Mouse (Mus musculus): ENCODE results near the gene Mapt. TPM values are rescaled to one million over a fixed set of nuclear protein-coding genes. Genes with fewer than 3 reads are reported as not detected.
"Not testable (repeated sequence)": the region's sequence is repeated elsewhere in the genome, so short reads cannot be mapped to it uniquely, and the experiment has no call there.

Mapt gene
- polyA plus RNA-seq, 1 experiment from 2014 or later, result 235 TPM

DNA sequence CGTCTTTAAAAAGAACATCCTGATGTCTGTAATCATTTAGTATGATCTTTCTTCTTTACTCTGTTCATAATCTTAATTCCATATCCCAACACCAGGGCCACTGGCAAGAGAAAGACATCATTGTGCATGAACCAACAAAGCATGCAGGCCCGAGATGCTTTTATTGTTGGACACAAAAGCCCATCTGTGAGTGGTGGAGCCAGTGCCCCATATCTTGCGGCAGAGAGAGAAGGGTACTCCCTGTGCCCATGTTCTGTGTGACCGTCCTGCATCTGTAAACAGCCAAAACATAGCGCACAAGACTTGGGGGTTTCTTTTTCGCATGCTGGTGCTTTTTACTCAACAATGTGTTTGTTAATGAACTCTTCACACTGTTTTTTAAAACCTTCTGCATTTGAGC lies 19.9 kb upstream of the Mapt start:
- Histone ChIP-seq H3K4me2 (replicated peaks) (no peak overlapping the region), H3K27me3 (no peaks in the 10 kb centered on the region), H3K9me3 (replicated peaks) (no peaks in the 10 kb centered on the region), H3K27ac (no peak overlapping the region), H3K36me3 (no peaks in the 10 kb centered on the region), H3K4me1 (0 out of 2 replicates have a peak, but pooled peaks cover 4% of the 10 kb centered on the region), H3K4me3 (no peak overlapping the region), H3K9ac (no peak overlapping the region)
- no peak for ATAC-seq (ENCODE audit: low FRiP score)
- WGBS, result 75% methylated on average over 6 of the region's 6 CpGs

DNA sequence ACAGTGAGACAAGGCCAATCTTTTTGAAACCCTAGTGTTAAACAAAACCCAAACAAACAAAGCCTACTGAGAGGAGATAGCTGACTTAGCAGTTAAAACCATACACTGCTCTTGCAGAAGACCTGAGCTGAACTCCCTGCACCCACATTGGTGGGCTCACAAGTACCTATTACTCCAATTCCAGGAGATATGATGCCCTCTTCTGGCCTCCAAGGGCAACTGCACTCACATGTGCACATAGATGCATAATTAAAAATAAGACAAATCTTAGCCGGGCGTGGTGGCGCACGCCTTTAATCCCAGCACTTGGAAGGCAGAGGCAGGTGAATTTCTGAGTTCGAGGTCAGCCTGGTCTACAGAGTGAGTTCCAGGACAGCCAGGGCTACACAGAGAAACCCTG lies 17.1 kb upstream of the Mapt start:
- not testable (repeated sequence) for H3K9me3 ChIP-seq (replicated peaks); H3K36me3 ChIP-seq; H3K4me1 ChIP-seq; H3K27me3 ChIP-seq; H3K27ac ChIP-seq; H3K4me2 ChIP-seq (replicated peaks); H3K9ac ChIP-seq; ATAC-seq (ENCODE audit: low FRiP score); H3K4me3 ChIP-seq
- WGBS, result 93% methylated on average over 5 of the region's 5 CpGs

DNA sequence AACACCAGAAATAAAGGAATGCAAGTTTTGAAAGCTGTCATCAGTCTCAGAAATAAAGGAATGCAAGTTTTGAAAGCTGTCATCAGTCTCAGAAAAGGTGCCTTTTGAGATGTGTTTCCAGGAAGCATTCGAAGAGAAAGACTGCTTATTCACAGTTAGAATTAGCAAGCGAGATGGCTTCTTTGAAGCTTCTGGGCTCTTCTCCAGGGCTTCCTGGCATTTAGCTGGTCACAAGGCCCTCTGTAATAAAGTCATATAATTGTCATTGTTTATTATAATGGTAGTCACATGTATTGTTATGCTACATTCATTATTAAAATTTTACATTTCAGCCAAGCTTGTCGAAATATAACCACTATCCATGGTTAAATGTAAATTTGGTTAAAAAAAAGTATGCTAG lies 13.1 kb upstream of the Mapt start:
- H3K4me1 ChIP-seq, result 0 out of 2 replicates have a peak, but pooled peaks cover 4% of the 10 kb centered on the region
- 77% methylated on average over 3 of the region's 3 CpGs for WGBS
- H3K4me3 ChIP-seq, result no peak overlapping the region
- no peaks in the 10 kb centered on the region for H3K36me3 ChIP-seq
- H3K27ac ChIP-seq, result no peak overlapping the region
- no peak for ATAC-seq (ENCODE audit: low FRiP score)
- no peak overlapping the region for H3K4me2 ChIP-seq (replicated peaks)
- H3K9me3 ChIP-seq (replicated peaks), result no peaks in the 10 kb centered on the region
- no peak overlapping the region for H3K9ac ChIP-seq
- H3K27me3 ChIP-seq, result no peaks in the 10 kb centered on the region

DNA sequence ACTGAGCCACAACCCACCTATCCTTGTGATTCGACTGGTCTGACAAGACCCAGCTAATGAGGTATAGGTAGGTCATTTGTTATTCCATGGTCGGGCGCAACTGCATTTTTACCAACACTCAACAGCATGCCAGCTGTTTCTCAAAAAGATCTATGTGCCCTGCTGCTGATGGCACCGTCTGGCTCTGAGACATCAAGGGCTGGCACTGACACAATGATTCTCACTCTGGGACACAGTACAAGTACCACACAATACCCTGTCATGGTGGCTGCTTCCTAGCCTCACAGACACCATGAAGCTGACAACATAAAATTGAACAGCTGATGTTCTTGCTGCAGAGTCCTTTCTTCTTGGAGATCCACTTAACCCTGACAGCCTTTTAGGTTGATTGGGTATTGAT lies 10.9 kb upstream of the Mapt start:
- Histone ChIP-seq H3K27me3 (no peaks in the 10 kb centered on the region), H3K4me3 (no peak overlapping the region), H3K9me3 (replicated peaks) (no peaks in the 10 kb centered on the region), H3K9ac (no peak overlapping the region), H3K27ac (no peak overlapping the region), H3K36me3 (no peaks in the 10 kb centered on the region), H3K4me2 (replicated peaks) (no peak overlapping the region), H3K4me1 (no peaks in the 10 kb centered on the region)
- WGBS, result 90% methylated on average over 4 of the region's 4 CpGs
- ATAC-seq (ENCODE audit: low FRiP score), result no peak

DNA sequence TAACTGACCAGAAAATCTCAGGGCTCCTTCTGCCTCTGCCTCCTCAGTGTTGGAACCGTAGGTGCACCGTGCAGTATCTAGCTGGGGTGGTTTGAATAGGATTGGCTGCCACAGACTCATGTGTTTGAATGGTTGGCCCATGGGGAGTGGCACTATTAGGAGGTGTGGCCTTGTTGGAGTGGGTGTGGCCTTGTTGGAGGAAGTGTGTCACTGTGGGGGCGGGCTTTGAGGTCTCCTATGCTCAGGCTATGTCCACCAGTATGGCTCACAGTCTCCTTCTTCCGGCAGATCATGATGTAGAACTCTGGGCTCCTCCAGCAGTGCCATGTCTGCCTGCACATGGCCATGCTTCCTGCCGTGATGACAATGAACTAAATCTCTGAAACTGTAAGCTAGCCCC lies 9.4 kb upstream of the Mapt start:
- no peak overlapping the region for H3K9ac ChIP-seq
- H3K36me3 ChIP-seq, result no peaks in the 10 kb centered on the region
- no peak overlapping the region for H3K4me2 ChIP-seq (replicated peaks)
- no peak for ATAC-seq (ENCODE audit: low FRiP score)
- 79% methylated on average over 5 of the region's 5 CpGs for WGBS
- H3K27ac ChIP-seq, result no peak overlapping the region
- H3K9me3 ChIP-seq (replicated peaks), result no peaks in the 10 kb centered on the region
- H3K27me3 ChIP-seq, result no peaks in the 10 kb centered on the region
- no peaks in the 10 kb centered on the region for H3K4me1 ChIP-seq
- no peak overlapping the region for H3K4me3 ChIP-seq

DNA sequence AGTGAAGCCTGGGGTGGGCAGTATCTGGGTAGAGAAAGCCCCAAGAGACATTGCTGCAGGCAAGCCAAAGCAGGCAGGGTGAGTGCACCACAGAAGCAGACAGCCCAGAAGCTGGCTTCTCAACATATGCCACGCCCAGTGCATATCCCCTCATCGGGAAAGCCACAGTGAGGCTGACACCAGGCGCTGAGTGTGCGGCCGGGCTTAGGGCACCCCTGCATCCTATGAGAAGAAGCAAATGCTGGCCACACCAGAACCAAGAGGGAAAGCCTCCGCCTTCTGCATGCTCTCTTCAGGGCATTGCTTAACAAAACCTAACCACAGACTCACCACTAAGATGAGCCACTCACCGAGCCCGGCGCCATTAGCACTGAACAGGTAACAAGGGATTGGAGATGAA lies 7.9 kb upstream of the Mapt start:
- WGBS, result 79% methylated on average over 9 of the region's 9 CpGs
- Histone ChIP-seq H3K9ac (no peak overlapping the region), H3K9me3 (replicated peaks) (no peaks in the 10 kb centered on the region), H3K4me1 (no peaks in the 10 kb centered on the region), H3K27me3 (no peaks in the 10 kb centered on the region; the same call in 1 of the 2 replicates), H3K36me3 (no peaks in the 10 kb centered on the region), H3K27ac (no peak overlapping the region), H3K4me2 (replicated peaks) (no peak overlapping the region), H3K4me3 (no peak overlapping the region)
- no peak for ATAC-seq (ENCODE audit: low FRiP score)

DNA sequence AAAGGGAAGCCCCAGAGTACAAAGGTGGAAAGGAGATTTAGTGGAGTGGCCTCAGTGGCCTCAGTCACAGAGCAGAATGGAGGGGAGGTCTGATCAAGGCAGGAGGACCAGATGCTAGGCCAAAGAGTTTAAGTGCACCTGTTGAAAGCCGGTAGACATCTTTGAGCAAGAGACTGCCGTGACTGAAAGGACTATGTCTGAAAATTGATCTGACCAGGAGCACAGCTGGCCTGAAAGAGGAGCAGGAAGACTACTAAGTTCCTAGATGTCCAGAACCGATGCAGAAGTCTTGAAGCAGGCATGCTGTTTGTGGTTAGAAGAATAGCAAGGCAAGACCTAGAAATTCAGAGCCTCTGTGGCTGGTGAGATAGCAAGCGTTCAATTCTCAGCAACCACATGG lies 1.8 kb upstream of the Mapt start:
- Histone ChIP-seq H3K27ac (no peak overlapping the region), H3K36me3 (no peaks in the 10 kb centered on the region), H3K9me3 (replicated peaks) (no peaks in the 10 kb centered on the region), H3K4me2 (replicated peaks) (no peak overlapping the region), H3K4me1 (peaks cover 23% of the 10 kb centered on the region), H3K4me3 (no peak overlapping the region), H3K27me3 (peaks cover 25% of the 10 kb centered on the region), H3K9ac (no peak overlapping the region)
- no peak for ATAC-seq (ENCODE audit: low FRiP score)
- WGBS, result 79% methylated on average over 4 of the region's 4 CpGs

DNA sequence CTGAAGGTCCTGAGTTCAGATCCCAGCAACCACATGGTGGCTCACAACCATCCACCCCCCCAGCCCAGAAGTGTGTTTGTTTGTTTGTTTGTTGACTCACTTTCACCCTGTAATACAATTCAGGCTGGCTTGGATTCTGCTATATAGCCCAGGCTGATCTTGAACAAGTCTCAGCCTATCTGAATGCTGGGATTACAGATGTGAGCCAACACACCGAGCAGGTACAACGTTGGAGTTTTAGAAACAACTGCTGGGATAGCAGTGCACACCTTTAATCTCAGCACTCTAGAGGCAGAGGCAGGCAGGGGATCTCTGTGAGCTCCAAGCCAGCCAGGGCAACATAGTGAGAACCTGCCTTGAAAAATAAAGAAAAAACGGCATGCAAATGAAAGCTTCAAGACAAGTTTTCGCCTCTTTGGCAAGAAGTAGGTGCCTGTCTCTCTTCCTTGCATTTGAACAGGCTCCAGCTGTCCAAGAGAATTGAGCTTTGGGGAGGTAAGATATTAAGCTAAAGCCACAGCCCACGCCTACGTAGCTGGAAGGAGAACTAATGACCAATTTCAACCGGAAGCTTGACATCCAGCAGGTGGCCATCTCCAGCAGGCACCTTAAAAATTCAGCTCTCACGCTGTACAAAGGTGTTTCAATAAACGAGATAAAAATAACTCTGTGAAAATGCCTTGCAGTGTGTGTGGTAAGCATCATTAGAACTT lies 968 bp upstream of the Mapt start:
- H3K36me3 ChIP-seq, result no peaks in the 10 kb centered on the region
- peak overlapping the region; percentile 69; the same call in 1 of the 2 replicates for H3K9ac ChIP-seq
- peak overlapping the region; percentile 72 for H3K4me3 ChIP-seq
- peaks cover 33% of the 10 kb centered on the region for H3K27me3 ChIP-seq
- peaks cover 29% of the 10 kb centered on the region for H3K4me1 ChIP-seq
- ATAC-seq (ENCODE audit: low FRiP score), result no peak
- H3K4me2 ChIP-seq (replicated peaks), result peak overlapping the region; percentile 89
- peak overlapping the region; percentile 17; the same call in 1 of the 2 replicates for H3K27ac ChIP-seq
- no peaks in the 10 kb centered on the region for H3K9me3 ChIP-seq (replicated peaks)
- WGBS, result 14% methylated on average over 9 of the region's 9 CpGs

DNA sequence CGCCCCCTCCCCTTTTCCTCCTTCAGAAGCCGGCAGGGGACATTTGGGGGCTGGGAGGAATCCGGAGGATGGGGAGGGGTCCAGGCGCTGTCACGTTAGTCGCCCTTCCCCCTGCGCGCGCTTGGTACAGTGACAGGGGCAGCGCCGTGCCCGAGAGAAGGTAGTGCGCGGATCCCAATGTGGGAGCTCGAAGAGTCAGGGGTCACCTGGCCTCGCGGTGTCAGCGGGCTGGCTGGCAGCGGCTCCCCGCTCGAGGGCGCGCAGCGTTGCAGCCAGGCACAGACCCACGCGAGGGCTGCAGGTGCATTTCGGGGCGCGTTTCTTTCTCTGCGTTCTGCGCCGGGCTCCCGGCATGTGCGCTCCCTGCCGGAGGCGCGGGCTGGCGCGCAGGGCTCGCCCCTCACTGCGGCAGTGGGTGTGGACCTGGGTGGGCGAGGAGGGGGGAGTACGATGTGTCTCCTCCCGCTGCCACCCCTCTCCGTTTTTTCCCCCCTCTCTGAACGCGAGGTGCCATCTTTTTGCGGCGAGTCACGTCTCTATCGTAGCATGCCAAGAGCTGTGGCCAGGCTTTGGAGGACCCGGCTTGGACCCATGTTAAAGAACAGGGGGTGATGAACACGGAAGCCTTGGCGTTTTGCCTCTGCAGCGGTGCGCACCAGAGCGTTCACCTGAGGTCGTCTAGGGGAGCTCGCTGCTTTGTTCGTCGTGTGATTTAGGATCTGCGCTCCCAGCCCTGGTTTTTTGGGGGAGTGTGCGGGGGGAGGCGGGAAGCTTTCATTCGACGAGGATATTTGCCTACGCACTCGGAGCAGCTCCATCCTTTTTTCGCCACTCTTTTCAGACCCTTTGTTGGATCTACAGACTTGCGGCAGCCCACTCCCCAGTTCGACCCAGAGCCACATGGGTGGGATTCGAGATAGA lies 1.2 kb downstream of the Mapt start:
- under 1% methylated on average over 72 of the region's 72 CpGs for WGBS
- Histone ChIP-seq H3K4me3 (peak overlapping the region; percentile 72), H3K9ac (peak overlapping the region; percentile 80), H3K4me1 (peaks cover 47% of the 10 kb centered on the region), H3K27me3 (peaks cover 43% of the 10 kb centered on the region), H3K4me2 (replicated peaks) (peak overlapping the region; percentile 89), H3K9me3 (replicated peaks) (no peaks in the 10 kb centered on the region), H3K36me3 (no peaks in the 10 kb centered on the region), H3K27ac (peak overlapping the region; percentile 94)
- peak; percentile 30 for ATAC-seq (ENCODE audit: low FRiP score)

DNA sequence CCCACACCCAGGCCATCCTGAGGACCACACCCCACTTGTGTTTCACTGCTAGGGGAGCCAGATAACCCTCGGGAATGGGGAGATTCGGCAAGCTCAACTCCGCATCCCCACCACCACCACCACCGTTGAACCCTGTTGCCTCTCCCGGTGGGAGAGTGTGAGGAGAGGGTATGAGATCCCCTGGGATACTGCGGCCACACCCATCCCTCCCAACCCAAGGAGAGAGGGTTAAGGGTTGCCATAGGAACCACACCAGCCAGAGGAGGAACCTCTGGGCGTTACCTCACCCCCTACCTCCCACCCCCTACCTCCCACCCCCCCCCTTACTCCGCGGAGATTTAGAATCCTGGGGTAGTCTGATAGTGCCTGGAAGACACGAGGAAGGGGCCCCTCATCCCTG lies 1.9 kb downstream of the Mapt start:
- Histone ChIP-seq H3K27ac (peak overlapping the region; percentile 94), H3K4me2 (replicated peaks) (peak overlapping the region; percentile 89), H3K27me3 (peaks cover 43% of the 10 kb centered on the region), H3K4me1 (peaks cover 47% of the 10 kb centered on the region), H3K9me3 (replicated peaks) (no peaks in the 10 kb centered on the region), H3K4me3 (peak overlapping the region; percentile 72), H3K36me3 (no peaks in the 10 kb centered on the region), H3K9ac (peak overlapping the region; percentile 80)
- ATAC-seq (ENCODE audit: low FRiP score), result no peak
- WGBS, result 0% methylated on average over 9 of the region's 10 CpGs

DNA sequence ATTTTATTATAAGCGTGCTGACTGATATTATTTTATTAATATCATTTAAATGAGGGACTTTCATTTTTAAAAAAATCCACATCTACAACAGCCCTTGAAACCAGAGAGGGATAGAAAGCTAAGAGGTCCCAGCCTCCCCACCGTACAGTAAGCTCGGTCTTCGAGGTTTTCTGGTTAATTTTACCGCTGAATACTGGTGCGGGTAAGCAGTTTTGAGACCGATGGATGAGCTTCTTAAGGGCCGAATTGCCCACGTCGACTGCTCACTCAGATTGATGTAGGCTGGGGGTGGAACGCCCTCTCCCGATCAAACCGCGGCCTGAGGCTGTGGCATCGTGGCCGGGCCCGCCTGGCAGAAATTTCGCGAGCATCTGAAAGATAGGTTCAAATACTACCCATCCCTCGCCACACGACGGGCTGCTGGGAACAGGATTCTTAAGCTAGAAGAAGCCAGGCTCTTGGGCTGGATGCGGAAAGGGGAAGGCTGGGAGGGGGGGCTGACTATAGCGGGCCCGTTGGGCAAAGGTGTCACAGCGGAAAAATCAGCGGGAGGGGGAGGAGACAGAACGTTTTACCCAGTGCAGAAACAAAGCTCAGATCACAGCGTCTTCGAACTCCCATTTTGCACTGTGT lies 2.5 kb downstream of the Mapt start:
- Histone ChIP-seq H3K27me3 (peaks cover 43% of the 10 kb centered on the region), H3K9ac (peak overlapping the region; percentile 80), H3K4me3 (peak overlapping the region; percentile 72), H3K4me2 (replicated peaks) (peak overlapping the region; percentile 89), H3K36me3 (no peaks in the 10 kb centered on the region), H3K27ac (peak overlapping the region; percentile 94), H3K9me3 (replicated peaks) (no peaks in the 10 kb centered on the region), H3K4me1 (peaks cover 47% of the 10 kb centered on the region)
- ATAC-seq (ENCODE audit: low FRiP score), result no peak
- WGBS, result 3% methylated on average over 30 of the region's 30 CpGs

DNA sequence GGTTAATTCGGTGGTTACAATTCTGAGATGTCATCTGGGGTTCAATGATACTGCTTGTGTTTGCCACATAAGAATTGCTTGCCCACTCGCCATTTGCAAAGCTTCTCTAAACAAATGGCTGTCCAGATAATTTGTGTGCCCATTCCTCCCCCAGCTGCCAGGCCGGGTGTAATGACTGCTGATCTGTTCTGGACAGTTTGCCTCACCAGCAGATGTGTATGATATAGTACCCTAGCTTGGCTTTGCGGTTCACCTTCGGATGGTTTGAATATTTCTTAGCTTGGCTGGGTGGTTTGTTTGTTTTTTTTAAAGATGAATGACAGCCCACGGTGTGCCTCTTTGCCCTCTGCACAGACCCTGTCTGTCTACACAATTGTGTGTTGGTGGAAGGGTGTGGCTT lies 3.5 kb downstream of the Mapt start:
- 22% methylated on average over 6 of the region's 6 CpGs for WGBS
- peak overlapping the region; percentile 80 for H3K9ac ChIP-seq

More for the DNA sequence above, 3.5 kb downstream of the Mapt start:
- Histone ChIP-seq H3K36me3 (no peaks in the 10 kb centered on the region), H3K4me3 (peak overlapping the region; percentile 72), H3K27ac (no peak overlapping the region), H3K27me3 (peaks cover 43% of the 10 kb centered on the region), H3K9me3 (replicated peaks) (no peaks in the 10 kb centered on the region), H3K4me2 (replicated peaks) (peak overlapping the region; percentile 89), H3K4me1 (peaks cover 47% of the 10 kb centered on the region)
- ATAC-seq (ENCODE audit: low FRiP score), result no peak

Measured in hindbrain, embryonic 12.5 days (tissue).